Mouse (Mus musculus) small intestine, adult 2 months (tissue): ENCODE measurements around the gene Haus6.

Experiments used
- CTCF ChIP-seq: fragments of 200-500 bp; IDR thresholded peaks from 2 replicates; pipeline ENCODE4 v1.5.1; 2012; ENCODE audit warnings: low read depth, mild to moderate bottlenecking, control low read depth, inconsistent platforms, low read length, moderate library complexity, mixed read lengths; ENCODE audit not compliant: insufficient replicate concordance, insufficient read length; ENCODE audit errors: extremely low read depth
- POLR2A ChIP-seq: fragments of 200-500 bp; IDR thresholded peaks from 2 replicates; pipeline ENCODE4 v1.6.1; 2012; ENCODE audit warnings: low read depth, mild to moderate bottlenecking, control low read depth, inconsistent platforms, low read length, moderate library complexity

GRCm38 (mm10) chr4:86620506-86620905, 8.7 kb upstream of the Haus6 start:
- TF ChIP-seq POLR2A (no peak), CTCF (no peak)
